Mouse (Mus musculus) hindbrain, embryonic 16.5 days (tissue): ENCODE measurements around the gene Dcun1d5. TPM values are rescaled to one million over a fixed set of nuclear protein-coding genes. Genes with fewer than 3 reads are reported as not detected.

Experiments
- polyA plus RNA-seq: library from polyadenylated mRNA; unstranded; fragments of >200 nt; fragmentation: Nextera tagmentation; extraction: Ambion mirVana; gene quantifications from 2 replicates; pipeline ENCODE4 v1.2.1, GENCODE M21; 2015

Gene Dcun1d5
- polyA plus RNA-seq, 1 experiment from 2014 or later, result 94.2 TPM

Other genes with a start within 250 kb of the Dcun1d5 start
- gene Dync2h1, start 74 bp upstream of the Dcun1d5 start, polyA plus RNA-seq, result 17.7 and 18.7 TPM in 2 replicates
- gene Mmp13, start 88.0 kb downstream of the Dcun1d5 start, polyA plus RNA-seq, result 0.09 and 1.5 TPM in 2 replicates
- gene Mmp12, start 159.9 kb downstream of the Dcun1d5 start, polyA plus RNA-seq, result 0.18 TPM in 1 of 2 replicates, not detected in the other
- gene Mmp1b, start 203.5 kb downstream of the Dcun1d5 start, polyA plus RNA-seq, result not detected in 2 replicates